Mouse (Mus musculus): ENCODE results near the gene Osbp2.

Gene Osbp2

GRCm38 (mm10) chr11:3761775-3762501 is 101.8 kb downstream of the Osbp2 start:
- DNase-seq (ENCODE audit: low spot score in 2 of 2): no peak

DNA sequence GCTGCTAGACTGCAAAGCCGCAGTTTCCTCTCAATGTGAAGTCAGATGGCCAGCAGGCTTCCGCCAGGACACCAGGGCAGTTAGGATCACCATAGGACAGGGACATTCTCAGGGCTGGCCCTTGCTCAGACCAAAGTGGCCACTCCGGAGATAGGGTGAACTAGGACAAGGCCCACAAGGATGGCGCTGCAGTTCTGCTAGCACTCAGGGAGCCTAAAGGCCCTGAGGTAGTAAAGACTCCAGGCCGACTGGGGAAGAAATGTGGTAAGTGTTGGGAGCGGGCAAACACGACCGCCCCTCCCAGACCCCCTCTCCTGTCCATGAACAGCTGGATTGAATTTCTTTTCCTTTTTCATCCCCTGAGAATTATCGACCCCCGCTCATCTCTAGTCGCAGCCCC is 102.4 kb downstream of the Osbp2 start:
- no peak for DNase-seq (ENCODE audit: low spot score in 2 of 2)

DNA sequence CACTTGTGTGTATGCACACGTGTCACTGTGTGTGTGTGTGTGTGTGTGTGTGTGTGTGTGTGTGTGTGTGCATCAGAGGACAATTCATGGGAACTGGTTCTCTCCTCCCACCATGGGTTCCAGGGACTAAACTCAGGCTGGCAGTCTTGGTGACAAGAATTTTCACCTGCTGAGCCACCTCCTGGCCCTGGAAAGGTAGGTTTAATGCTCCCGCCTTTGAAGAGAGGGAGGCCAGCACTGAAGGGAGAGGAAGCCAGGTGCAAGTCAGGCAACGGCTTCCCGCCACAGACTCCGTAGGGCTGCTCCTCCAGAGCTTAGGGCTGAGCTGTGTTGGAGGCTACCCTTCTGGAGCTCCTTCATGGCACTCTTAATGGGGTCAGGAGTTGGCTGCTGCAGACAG is 104.3 kb downstream of the Osbp2 start:
- no peak for DNase-seq (ENCODE audit: low spot score in 2 of 2)

GRCm38 (mm10) chr11:3755341-3755740 is 108.4 kb downstream of the Osbp2 start:
- DNase-seq (ENCODE audit: low spot score in 2 of 2): no peak

GRCm38 (mm10) chr11:3754685-3755084 is 109.0 kb downstream of the Osbp2 start:
- DNase-seq (ENCODE audit: low spot score in 2 of 2): no peak

GRCm38 (mm10) chr11:3753897-3754296 is 109.8 kb downstream of the Osbp2 start:
- DNase-seq (ENCODE audit: low spot score in 2 of 2): no peak

DNA sequence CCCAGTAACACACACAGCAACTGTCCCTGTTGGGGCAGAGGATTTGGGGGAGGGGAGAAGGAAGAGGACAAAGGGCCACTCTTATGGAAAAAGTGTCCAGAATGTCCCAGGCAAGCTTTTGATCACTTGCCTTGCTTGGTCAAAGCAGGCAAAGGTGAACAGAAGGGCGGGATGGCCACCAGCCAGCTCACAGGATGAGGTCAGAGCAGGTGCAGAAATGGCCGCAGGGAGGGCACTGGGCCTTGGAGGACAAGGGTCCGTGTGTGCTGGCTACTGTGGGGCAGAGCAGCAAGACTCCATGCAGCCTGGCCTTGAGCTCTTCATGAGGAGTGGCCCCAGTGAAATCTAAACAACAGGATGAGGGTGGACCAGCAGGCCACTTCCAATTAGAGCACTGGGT is 110.9 kb downstream of the Osbp2 start:
- no peak for DNase-seq (ENCODE audit: low spot score in 2 of 2)

DNA sequence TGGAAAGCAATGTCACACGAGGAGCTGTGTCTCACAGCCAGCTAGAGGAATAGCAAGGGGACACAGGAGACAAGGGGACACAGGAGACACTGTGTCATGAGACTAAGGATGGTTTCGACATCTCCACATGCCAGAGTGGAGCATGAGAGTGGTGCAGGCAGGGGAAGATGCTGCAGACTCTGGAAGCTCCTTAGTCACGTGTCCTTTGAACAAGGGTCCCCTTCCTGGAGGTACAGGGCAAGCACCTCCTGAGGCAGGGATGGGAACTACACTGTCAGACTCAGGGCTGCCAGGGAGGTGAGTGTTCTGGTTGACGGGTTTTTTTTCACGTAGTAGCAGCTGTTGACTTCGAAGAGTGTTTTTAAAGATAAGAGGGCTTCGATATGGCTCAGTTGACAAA is 113.9 kb downstream of the Osbp2 start:
- DNase-seq (ENCODE audit: low spot score in 2 of 2): no peak

- DNase-seq (ENCODE audit: low spot score in 2 of 2): no peak
Observed at GRCm38 (mm10) chr11:3742449-3742848, 121.3 kb downstream of the Osbp2 start.

GRCm38 (mm10) chr11:3741183-3741582 is 122.5 kb downstream of the Osbp2 start:
- DNase-seq (ENCODE audit: low spot score in 2 of 2): no peak

DNA sequence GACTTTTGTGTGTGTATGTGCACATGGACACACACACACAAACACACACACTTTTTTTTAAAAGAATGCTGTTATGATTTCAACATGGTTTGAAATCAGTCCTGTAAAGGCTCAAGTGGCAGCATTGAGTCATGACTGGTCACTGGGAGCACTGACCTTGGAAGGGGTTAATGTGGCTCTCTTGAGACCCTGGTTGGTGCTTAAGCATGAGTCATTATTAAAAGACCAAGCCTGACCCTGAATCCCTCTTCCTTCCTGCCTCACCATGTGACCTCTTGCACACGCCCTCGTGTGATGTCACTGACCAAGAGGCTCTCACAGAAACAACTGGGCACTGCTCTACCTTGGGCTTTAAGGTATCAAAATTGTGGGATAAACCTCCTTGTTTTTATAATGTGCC is 124.9 kb downstream of the Osbp2 start:
- no peak for DNase-seq (ENCODE audit: low spot score in 2 of 2)

GRCm38 (mm10) chr11:3735715-3736114 is 128.0 kb downstream of the Osbp2 start:
- no peak for DNase-seq (ENCODE audit: low spot score in 2 of 2)

DNA sequence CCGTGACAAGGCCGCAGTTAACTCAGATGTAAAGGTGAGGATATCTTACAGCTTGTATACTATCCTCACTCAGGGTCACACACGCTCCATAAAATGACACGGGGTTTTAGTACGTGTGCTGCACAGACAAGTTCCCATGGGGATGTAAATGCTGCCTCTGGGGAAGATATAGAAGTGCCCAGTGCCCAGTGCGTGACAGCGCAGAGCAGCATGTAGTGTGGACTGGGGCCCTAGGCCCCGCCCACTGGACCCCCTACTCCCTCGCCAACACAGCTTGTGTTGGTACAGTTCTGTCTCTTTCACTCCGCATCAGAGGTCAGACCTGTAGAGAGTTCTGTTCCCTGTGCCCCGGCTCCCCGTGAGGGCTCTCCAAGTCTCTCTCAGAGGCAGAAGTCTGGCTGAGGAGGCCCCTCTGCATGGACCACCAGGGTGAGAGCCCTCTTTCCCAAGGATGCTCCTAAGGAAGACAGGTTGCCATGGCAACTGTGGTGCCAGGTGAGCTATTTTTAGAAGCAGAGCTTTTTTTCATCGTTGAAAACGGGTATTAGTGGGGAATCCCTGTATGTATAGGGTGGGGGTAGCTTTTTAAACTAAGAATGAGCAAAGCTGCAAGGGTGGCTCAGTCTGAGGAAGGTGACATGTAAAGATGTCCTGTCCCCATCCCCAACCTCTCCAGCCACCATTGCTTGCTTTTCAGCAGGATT is 129.6 kb downstream of the Osbp2 start:
- DNase-seq (ENCODE audit: low spot score in 2 of 2): no peak

DNA sequence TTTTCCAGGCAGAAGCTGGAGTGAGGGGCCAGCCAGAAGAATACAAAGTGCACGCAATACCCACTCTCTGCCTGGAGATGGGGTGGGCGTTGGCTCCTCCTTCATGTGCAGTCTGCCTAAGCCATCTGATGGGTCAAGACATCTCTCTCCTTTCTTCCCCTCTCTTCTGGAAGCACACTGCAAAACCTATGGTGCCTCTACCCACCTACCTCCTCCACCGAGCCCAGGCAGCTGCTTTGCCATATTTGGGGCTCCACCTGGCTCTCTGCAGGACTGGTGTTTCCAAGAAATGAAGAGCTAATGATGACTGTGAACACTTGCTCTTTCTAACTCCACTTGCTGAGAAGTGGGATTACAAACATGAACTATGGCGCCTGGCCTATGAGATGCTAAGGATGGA is 132.2 kb downstream of the Osbp2 start:
- no peak for DNase-seq (ENCODE audit: low spot score in 2 of 2)

- no peak for DNase-seq (ENCODE audit: low spot score in 2 of 2)
Observed at GRCm38 (mm10) chr11:3727438-3728105, 136.1 kb downstream of the Osbp2 start.

DNA sequence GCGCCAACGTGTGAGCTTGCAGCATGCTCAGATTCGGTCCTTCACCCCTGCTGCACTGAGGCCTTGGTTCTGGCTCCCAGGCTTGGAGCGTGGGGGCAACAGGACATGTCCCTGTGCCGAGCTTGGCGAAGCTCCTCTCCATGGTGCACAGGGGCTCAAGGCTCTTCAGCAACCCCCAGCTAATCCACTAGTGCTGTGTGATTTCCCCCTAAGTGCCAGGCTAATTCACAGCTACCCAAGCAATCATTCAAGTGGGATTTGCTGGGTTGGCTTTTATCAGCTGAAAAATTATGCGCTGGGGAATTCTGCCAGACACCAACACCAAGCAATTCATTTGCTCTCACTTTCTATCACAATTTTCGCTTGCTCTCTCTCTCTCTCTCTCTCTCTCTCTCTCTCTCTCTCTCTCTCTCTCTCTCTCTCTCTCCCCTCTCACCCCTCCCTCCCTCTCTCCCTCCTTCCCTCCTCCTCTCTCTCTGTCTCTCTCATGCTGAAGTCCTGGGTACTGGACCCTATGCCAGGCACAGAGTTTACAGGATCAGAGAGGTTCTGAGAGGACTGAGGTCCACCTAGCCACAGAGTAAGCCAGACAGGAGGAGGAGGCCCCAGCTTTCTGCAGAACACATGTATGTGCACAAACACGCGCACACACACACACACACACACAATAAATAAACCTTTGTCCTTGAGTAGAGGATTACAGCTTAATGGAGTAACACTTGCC is 138.2 kb downstream of the Osbp2 start:
- no peak for DNase-seq (ENCODE audit: low spot score in 2 of 2)

DNA sequence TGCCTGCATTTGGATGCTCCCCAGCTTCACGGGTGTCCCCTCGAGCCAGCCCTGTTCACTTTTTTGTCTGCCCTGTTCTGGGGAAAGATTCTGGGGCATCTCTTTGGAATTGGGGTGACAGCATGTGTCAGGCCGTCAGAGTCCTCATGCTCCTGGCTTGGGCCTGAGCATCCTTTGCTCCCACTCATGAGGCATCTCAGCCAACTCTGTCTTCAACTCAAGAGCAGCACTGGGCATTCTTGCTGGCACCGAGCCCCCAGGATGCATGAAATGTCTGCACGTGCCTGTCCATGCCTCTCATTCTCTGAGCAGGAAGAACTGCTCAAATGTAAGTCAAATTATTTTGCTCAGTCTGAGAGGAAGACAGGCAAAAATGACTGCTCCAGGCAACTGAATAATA is 139.0 kb downstream of the Osbp2 start:
- no peak for DNase-seq (ENCODE audit: low spot score in 2 of 2)

DNA sequence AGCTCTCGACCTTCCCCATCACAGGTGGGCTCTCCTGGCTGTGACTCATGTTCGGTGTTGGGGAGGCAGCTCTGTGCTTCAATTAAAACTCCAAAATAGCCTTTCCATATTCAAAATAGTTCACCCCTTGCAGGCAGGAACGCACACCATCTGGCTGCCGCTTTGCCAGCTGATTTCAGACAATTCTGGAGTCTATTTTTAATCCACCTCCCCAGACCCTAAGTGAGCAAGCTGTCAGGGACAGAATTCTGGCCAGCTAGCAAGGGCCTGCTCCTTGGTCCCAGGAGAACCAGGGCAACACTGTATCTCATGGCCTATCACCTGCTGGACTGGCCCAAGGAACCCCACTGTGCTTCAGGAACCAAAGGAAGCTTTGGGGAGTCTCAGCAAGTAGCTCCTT is 139.8 kb downstream of the Osbp2 start:
- DNase-seq (ENCODE audit: low spot score in 2 of 2): no peak

DNA sequence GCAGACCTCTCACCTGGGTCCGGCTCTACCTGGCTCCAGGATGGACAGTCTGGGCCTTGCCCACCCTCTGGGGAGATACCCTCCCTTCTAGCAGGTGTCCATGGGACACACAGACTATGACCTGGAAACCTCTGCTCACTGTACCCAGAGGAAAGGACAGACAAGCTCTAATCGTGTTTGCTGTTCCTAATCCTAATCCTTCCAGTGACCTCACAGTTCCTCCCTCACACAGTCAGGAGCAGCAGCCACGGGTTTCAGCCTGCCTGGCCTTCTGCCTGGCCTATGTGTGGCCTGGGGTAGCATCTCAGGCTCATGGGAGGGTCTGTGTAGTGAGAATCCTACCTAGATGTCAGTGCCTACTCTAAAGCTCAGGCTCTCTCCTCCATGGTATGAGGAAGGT is 140.8 kb downstream of the Osbp2 start:
- DNase-seq (ENCODE audit: low spot score in 2 of 2): no peak

- DNase-seq (ENCODE audit: low spot score in 2 of 2): no peak
Observed at GRCm38 (mm10) chr11:3722036-3722435, 141.7 kb downstream of the Osbp2 start.

DNA sequence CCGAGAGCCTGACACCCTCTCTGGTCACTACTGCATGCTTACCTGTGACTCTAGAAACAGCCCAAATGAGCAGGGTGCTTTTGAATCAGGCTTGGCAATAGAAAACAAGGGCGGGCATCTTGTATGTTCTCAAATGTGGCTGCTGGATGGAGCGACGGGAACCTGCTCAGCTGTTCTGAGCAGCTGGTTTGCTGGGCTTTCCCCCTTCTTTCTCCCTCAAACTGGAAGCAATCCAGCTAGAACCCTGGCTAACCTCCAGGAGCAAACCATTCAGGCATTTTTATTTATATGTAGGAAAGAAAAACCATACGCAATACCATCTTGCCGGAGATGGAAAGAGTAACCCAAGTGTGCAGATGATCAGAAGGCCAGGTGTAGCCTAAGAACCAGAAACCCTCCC is 147.0 kb downstream of the Osbp2 start:
- no peak for DNase-seq (ENCODE audit: low spot score in 2 of 2)

- DNase-seq (ENCODE audit: low spot score in 2 of 2): peak; percentile 7 to 26
Observed at GRCm38 (mm10) chr11:3714486-3714885, 149.2 kb downstream of the Osbp2 start.

Data from heart, adult 9 months (tissue).